Mouse (Mus musculus) ES-CJ7 (cell line): ENCODE measurements around the gene Ugt1a5.
"Not testable (repeated sequence)": the region's sequence is repeated elsewhere in the genome, so short reads cannot be mapped to it uniquely, and the experiment has no call there.

Source experiments
- DNase-seq: peaks from one replicate; pipeline ENCODE4 v3.0.0; 2011; ENCODE audit warnings: low read depth, low spot score

The Ugt1a5 gene

DNA sequence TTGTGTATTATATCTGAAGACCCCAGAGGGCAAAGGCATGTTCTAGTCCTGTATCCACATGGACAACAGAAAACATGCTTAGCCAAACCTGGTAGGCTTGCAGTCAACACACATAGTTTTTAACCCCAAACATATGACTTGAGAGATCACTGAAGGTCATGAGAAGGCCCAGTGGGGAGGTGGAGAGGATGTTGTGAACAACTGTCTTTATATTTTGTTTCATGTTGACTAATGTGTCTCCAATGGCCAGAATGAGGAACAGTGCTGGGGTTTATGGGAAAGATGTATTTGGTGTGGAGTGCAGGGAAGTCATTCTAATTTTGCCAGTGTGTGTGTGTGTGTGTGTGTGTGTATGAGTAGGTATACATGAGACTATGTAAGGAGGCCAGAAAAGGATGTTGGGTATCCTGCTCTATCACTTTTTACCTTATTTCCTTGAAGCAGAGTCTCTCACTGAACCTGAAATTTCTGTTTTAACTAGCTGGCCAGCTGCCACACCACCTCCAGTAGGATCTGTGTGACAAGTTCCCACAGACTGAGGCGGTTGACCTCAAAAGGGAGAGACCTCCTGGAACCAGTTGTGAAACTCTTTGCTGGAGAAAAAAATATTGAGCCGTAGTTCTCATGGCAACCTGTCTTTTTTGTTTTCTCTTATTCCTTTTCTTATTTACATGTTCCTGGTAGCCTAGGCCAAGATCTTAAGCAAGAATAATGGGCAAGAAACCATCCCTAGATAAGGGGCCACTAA lies 58.4 kb downstream of the Ugt1a5 start:
- no peak for DNase-seq

DNA sequence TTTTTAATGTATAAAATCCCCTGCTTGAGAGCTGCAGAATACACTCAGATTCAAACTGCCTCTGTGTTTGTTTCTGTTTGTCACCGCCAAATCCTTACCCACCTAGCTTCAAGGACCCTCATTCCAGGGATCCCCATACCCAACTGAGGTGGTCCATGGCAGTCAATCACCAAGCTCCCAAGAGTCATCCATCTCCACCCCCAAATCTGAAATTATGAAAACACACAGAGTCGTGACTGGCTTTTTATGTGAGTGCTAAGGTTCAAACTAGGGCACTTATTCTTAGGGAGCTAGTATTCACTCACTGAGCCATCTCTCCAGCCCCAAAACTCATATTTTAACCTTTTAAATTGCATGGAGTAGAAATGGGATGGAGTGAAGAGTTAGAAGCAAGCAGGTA lies 59.5 kb downstream of the Ugt1a5 start:
- DNase-seq: not testable (repeated sequence)

DNA sequence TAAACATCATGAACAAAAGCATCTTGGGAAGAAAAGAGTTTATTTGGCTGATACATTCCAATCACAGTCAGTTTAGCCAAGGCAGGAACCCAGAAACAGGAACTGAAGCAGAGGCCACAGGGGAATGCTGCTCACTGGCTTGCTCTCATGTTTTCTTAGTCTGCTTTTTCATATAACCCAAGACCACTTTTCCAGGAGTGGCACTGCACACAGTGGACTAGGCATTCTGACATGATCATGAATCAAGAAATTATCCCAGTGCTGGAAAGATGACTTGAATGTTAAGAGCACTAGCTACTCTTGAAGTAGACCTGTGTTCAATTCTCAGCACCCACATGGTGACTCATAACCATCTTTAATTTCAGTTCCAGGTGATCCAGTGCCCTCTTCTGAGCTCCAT lies 59.9 kb downstream of the Ugt1a5 start:
- no peak for DNase-seq

DNA sequence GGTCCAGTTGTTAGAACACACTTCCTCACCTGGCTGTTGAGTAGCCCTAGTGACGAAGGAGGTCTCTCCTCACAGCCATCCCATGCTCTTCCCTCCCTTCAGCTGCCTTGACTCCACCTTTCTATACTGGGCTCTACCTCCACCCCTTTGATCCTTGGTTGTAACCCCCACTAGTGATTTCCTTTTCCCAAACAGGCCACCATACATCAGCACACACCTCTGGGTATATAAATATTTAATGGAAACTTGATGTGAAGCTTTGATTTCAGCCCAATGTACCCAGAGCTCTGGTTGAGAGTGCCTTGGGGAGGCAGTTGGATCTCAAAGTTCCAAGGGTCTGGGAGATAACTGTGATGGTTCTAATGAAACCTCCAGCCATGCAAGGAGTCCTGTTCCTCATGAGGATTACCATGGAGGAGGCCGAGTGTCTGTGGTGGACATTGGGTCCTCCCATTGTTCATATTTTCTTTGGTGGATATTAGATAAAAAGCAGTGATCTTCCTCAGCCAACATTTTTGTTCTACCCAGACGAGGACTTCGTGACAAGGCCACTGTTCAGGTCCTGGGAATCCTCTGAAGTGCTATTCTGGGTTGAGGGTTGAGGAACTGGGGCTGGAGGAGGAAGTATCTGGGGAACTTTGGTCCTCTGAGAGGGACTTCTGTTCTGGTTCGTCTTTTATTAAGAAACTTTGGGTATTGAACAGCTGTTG lies 61.0 kb downstream of the Ugt1a5 start, which contains the start of gene Mroh2a:
Mroh2a (plus strand) TSS at position 317 of the 710 bp plus-strand sequence.
- DNase-seq: no peak

DNA sequence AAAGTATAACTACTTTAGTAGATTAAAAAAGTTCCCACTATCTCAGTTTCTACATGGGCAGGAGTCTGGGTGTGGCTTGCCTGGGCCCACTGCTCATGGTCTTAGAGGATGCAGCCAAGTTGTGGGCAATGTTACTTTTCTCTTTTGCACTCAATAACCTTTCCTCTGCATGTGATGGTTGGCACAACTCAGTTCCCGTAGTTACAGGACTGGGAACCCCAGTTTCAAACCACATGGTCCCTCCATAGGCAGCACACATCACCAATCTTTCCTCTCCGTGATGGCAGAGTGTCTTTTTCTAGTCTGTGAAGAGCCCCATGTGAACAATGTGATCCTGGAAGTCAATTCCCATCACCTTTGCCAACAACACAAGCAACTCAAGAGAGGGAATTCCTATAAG lies 61.7 kb downstream of the Ugt1a5 start:
- DNase-seq: no peak

DNA sequence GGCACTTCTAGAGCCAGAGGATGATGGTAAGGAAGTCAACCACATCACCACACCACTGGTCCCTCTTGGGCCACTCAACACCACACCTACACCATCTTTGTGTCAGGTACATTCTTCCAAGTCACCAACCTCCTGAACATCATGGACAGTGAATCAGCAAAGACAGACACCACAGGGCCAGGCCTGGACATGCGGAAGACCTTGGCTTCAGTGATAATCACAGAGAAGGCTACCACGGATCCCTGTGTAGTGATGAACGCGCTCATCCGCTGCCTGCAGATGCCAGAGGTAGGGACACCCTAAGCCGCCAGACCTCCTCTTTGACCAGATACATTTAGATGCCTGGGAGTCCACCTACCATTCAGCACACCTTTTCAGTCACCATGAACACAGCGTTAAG lies 62.3 kb downstream of the Ugt1a5 start:
- DNase-seq: no peak

DNA sequence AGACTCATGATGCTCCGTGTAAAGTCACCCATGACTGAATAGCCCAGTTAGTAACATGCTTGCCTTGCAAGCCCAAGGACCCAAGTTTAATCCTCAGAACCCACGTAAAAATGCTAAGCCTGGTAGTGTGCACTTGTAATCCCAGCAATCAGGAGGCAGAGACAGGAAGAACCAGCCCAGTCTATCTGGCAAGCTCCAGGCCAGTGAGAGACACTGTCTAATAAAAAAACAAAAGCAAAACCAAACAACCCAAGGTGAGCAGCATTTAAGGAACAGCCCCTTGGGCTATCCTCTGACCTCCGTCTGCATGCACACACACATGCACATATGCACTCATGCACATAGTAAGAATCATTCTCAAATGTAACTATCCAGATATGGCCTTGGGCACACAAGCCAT lies 63.8 kb downstream of the Ugt1a5 start:
- DNase-seq: no peak

DNA sequence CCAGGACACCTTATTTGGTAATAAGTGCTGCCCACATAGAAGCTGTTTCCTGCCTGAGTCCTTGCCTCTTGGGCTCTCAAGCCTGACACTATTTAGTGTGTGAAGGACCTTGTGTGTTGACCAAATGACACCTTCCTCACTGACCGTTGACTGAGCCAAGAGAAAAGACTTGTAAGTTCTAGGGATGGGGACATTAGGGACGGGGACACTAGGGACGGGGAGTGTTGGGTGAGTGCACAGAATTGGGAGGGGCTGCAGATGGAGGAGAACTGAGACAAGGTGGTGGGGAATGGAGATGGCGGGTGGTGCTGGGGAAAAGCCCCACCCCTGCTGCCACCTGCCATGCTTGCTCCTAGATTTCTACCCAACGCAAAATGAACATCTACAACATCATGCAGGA lies 64.2 kb downstream of the Ugt1a5 start:
- DNase-seq: no peak

DNA sequence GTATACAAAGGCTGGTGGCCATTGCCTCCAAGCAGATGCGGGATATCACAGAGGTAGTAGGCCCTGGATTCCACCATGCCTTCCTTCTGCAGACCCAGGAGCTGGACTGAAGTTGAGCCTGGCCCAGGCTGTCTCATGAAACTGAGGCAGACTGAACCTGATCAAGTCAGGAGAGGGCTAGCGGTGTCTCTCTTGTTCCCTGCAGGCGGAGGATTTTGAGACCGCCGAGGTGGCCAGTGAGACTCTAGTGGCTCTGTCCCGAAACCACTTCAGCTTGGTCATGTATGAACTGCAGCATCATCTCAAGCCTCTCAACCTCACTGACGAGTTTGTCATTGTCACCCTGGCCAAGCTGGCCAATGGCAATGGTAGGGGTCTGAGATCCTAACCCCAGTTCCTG lies 64.6 kb downstream of the Ugt1a5 start:
- DNase-seq: no peak

DNA sequence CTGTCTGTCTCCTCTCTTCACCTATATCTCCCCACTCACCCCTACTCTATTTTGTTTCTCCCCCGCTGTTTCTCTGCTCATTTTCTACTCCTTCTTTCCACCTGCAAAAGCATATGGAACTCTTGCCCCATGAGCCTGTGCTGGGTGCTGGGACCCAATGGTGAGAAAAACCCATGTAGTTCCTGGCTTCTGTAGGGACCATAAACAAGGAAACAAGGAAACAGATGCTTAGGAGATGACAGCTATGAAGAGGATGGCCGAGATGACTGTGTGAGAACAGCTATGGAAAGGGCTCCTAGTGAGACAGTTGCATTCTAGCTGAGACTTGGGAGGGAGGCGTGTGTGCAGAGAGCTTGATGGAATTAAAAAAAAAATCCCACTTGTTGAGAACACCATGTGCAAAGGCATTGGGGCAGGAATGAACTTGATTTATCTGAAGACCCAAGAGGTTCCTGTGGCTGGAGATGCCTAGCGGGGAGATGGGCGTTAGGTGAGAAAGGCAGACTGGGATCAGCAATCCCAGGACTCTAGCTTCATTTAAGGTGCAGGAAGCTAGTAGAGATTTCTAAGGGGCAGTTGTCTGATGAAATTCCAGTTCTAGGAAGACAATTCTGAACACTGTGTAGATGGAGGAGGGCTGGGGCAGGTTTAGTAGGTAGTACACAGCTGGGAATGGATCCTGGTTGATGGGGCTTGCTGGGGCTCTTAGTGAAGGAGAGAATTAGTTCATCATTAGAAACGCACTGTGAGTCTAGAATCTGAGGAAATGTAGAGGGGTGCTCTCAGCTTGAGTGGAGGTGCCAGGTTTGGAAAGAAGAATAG lies 65.4 kb downstream of the Ugt1a5 start:
- DNase-seq: no peak

DNA sequence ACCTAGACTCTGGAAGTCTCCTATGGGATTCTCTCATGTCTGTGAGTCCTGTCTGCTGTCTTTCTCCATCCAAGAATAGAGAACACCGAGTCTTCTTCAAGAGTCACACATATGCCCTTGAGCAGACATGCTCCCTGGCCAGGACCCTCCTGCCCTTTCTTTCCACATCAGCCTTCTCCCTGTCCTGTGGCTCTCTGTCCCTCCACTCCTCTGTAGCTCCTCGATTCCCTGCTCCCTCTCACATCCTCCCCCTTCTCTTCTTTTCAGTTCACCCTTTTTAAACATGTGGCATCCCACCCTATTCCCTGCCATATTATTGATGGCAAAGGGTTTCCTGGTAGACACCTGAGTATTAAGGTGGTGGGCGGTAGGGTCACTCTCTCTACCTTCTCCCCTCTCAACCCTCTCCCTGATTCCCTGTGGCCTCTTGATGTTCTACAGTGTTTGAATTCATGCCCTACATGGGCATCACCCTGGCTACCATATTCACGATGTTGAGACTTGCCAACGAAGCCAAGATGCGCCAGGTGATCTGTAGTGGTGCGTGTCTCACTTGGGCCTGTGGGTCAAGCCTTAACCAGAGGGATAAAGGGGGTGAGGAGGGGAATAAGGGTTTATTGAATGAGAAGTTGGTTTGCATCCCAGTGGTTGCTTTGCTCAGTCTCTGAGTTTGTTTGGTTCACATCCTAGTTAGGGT lies 66.1 kb downstream of the Ugt1a5 start:
- DNase-seq: no peak

DNA sequence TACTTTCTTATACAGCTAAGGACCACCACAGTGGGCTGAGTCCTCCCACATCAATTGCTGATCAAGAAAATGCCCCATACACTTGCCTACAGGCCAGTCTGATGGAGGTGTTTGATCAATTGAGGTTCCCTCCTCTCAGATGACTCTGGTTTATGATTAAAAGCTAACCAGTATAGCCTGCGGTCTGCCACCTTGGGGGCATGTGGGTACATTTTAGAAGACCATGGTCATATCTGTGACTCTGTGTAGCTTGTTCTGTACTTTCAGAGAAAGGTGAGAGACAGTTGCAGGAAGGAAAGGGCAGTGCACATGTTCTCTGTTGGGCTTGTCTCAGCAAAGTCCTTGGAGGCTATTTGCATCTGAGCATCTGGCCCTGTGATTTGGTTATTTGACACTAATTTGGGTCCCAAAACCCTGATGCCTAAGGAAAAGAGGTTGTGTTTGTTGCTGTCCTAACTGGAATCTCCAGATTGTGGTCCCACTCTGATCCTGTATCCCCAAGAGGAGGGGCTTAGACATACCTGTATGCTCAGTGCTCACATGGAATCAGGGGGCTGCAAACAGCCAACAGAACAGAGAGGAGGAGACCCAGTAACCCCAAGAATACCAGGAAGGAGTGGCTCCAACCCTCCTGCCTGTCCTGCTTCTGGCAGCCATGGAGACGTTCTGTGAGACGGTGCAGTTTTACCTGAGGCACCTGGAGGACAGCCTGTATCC lies 67.0 kb downstream of the Ugt1a5 start:
- no peak for DNase-seq

DNA sequence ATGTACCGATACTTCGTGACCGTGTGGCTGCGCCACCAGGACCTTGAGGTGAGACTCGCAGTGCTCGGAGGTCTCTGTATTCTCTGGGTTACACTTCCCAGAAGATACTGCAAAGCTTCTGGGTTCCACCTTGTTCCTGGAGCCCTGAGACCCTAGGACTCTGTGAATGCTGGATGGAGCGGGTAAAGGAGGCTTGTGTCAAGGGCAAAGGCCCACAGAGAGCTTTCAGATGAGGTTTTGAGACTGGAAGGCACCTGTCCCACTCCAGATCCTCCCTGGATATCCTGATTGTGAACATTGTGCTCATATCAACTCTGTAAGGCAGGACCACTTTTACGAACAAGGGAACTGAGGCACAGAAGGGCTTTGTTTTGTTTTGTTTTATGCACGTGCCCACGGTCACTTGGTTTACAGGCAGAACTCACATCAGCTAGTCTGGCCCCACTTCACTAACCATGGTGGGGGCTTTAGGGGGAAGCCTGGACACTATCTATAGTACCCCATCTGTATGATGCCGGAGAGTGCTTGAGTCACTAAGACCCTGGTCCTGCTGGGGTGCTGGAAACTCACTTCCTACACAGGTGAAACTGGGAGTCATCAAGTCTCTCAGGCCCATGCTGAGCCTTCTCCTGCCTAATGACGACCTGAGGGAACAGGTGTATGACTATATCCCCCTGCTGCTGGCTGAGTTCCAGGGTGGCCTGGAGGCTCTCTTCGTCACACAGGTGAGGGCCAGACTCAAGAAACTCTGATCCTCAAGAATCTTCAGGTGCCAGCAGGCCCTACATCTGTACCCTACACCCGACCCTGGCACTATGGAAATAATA lies 67.8 kb downstream of the Ugt1a5 start:
- no peak for DNase-seq

DNA sequence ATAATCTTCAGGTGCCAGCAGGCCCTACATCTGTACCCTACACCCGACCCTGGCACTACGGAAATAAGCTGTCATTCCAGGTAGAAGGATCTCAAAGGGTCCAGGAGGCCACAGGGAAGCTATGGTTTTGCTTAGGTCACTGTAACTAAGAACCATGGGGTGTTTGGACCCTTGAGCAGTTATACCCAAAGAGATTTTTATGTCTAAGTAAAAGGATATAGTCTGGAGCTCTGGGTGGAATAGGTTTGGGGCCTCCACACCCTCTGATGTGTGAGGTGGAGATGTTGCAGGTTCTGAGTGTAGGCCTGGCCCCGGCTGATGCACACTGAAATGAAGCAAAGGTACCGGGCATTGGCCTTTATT lies 68.4 kb downstream of the Ugt1a5 start:
- no peak for DNase-seq

DNA sequence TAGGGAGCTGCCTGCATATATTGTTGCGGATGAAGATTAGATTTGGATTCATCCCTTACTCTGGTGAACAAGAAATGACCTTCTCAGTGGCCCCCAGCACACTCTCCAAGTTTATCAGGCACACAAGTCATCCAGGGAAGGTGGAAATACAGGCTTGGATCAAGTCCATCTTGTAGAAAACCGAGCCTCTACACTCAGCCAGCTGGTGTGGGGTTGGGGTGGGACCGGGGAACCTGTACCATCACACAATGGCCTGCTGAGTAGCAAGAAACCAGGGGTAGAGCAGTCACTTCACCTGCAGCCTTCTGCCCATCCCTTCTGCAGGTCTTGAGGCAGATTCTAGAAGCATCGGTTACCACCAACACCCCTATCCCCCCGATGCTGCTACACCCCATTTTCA lies 68.8 kb downstream of the Ugt1a5 start:
- no peak for DNase-seq

DNA sequence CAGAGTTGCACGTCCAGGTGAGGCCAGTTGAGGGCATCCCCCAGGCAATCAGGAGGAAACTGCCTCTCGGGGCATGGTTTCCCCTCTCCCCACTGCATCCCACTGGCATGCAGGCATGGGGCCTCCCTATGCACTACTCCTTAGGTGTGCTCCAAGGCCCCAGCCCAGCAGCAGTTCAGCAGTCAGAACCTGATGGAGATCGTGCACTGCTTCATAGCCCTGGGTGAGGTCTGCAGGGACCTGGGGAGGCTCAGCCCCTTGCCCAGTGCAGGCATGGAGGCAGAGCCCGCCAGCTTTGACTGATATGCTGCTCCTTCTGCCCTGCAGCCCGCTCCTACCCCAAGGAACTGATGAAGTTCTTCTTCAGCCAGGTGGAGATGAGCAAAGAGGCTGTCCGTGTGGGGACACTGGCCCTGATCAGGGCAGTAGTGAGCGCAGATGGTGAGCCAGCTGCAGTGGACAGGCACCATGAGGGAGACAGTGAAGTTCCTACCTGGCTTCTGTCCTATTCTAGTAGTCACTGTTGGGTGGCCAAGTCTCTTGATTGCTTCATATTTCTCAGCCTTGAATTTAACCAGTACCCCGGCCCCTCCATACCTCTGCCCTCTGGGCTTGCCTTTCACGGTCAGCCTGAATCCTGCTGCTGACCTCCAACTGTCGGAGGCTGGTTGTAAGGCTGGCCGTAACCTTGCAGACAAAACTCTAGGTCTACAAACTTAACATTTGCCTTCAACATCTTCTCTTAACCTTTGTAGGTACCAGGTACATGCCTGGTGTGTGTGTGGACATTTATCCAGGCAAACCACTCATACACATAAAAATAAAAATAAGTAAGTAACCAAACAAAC lies 69.5 kb downstream of the Ugt1a5 start:
- no peak for DNase-seq

DNA sequence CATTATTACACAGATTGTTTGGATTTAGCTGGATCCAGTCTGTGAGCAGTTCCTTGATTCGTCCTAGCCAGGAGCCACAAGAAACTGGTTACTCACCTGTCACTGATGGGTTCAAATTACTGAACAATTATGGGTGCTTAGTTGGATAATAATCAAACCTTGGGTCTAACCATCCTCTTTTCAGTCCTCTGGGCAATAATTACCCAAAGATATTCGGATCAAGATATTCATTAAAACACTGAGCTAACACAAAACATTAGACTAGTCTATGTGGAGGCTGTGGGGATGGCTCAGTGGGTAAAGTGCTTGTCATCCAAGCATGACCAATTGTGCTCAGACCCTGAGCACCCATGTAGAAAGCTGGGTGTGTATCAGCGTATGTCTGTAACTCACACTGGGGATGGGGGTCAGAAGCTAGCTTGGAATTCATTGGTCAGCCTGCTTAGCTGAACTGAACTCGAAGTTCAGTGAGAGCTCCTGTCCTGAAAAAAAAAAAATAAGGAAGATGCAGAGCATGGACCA lies 70.1 kb downstream of the Ugt1a5 start:
- no peak for DNase-seq

DNA sequence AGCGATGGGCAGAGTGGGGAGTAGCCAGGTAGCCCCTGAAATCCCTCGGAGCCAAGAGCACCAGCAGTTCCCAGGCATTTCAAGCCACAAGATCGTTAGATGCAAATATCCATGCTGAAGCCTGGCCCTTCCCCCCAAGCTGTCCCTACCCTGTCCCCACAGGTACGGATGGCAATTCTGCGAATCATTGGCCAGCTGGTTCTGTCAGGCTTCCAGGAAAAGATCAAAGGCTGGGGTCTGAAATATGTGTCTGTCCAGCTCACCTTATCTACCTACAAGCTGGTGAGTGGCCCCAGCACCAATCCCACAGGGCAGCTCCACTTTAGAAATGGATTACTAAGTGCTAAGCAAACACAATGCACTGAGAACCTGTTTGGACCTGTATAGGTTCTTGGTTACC lies 71.5 kb downstream of the Ugt1a5 start:
- no peak for DNase-seq

DNA sequence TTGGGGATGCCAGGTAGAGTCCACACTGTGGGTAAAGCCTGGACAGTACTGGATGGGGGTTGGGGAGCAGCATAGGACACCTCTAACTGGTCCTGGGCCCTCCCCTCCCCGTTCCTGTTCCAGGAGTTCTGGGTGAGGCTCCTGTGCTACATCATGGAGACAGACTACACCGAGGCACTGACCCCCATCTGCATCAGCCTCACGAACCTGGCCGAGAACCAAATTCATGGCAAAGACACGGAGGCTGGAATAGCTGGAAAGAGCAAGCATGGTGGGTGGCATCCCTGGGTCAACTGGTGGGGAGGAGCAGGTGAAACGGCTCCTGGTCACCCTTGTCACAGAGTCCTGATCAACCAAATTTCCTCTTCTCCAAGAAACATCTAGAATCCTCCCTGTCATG lies 73.0 kb downstream of the Ugt1a5 start:
- DNase-seq: no peak
